Mouse (Mus musculus) liver, embryonic 14.5 days (tissue): ENCODE data around the gene Gm17364. TPM values are rescaled to one million over a fixed set of nuclear protein-coding genes. Genes with fewer than 3 reads are reported as not detected.

Source experiments
- ATAC-seq: fragments of 200-750 bp; cut with Nextera tagmentation; 2 replicates; pipeline ENCODE4 v1.8.0; 2017; ENCODE audit warnings: moderate number of reproducible peaks, mild to moderate bottlenecking, moderate library complexity; ENCODE audit not compliant: insufficient read depth
- DNase-seq, 3 experiments: peaks; one replicate each; pipeline ENCODE4 v3.0.0-alpha.2; 2012 to 2013; ENCODE audit warnings: low read depth in 3 of 3, low spot score in 3 of 3
- H3K27ac ChIP-seq: fragments of 300-500 bp; sonication (generic); 2 replicates; pipeline ENCODE4 v1.5.1; 2014; ENCODE audit warnings: moderate library complexity, mild to moderate bottlenecking, control low read depth, inconsistent platforms
- H3K27me3 ChIP-seq: fragments of 300-500 bp; sonication (generic); 2 replicates; pipeline ENCODE4 v1.6.1; 2014; ENCODE audit warnings: mild to moderate bottlenecking, low read length, moderate library complexity; ENCODE audit not compliant: control insufficient read depth, insufficient read depth
- H3K36me3 ChIP-seq: fragments of 300-500 bp; sonication (generic); replicated peaks from 2 replicates; pipeline ENCODE4 v1.6.1; 2014; ENCODE audit warnings: low read depth; ENCODE audit not compliant: control insufficient read depth, insufficient read depth
- H3K4me1 ChIP-seq, 2 experiments: fragments of 200-500 bp in 1 of 2; fragments of 300-500 bp in 1 of 2; sonication (generic) in 1 of 2; replicated peaks; 2 replicates each; pipeline ENCODE4 v1.6.1; 2012 to 2014; ENCODE audit warnings: antibody characterized with exemption in 1 of 2, inconsistent platforms in 1 of 2, low read length in 1 of 2; ENCODE audit not compliant: control insufficient read depth in 2 of 2, insufficient read depth in 2 of 2
- H3K4me2 ChIP-seq: fragments of 300-500 bp; sonication (generic); 2 replicates; pipeline ENCODE4 v1.6.1; 2014; ENCODE audit warnings: low read depth, mild to moderate bottlenecking, control low read depth, moderate library complexity
- H3K4me3 ChIP-seq, 2 experiments: fragments of 200-500 bp in 1 of 2; fragments of 300-500 bp in 1 of 2; sonication (generic) in 1 of 2; 2 replicates each; pipeline ENCODE4 v1.5.1; 2012 to 2014; ENCODE audit warnings: low read depth in 2 of 2, low read length in 2 of 2, mild to moderate bottlenecking in 2 of 2, control low read depth in 1 of 2, inconsistent platforms in 1 of 2, moderate library complexity in 1 of 2; ENCODE audit not compliant: insufficient read depth in 1 of 2
- H3K9ac ChIP-seq: fragments of 300-500 bp; sonication (generic); replicated peaks from 2 replicates; pipeline ENCODE4 v1.6.1; 2014; ENCODE audit warnings: mild to moderate bottlenecking, control low read depth, moderate library complexity
- H3K9me3 ChIP-seq: fragments of 300-500 bp; sonication (generic); 2 replicates; pipeline ENCODE4 v1.6.1; 2016; ENCODE audit warnings: low read length, mixed read lengths; ENCODE audit not compliant: control insufficient read depth
- CTCF ChIP-seq: IDR thresholded peaks from 2 replicates; pipeline ENCODE4 v1.5.1; 2016; ENCODE audit warnings: antibody characterized with exemption, low read depth, control low read depth
- EP300 ChIP-seq: IDR thresholded peaks from 2 replicates; pipeline ENCODE4 v1.6.1; 2016; ENCODE audit warnings: antibody characterized with exemption, low read depth
- WGBS: fragments of 180-500 bp; shearing (Covaris S2); extraction: QIAGEN DNeasy Blood & Tissue Kit; methylation state at CpG from one replicate; pipeline ENCODE4 v1.1.7; 2014; ENCODE audit not compliant: insufficient replicate concordance; 5-methylcytosine and 5-hydroxymethylcytosine counted together
- polyA plus RNA-seq, 2 experiments: library from polyadenylated mRNA; depleted of rRNA in 1 of 2; stranded (reverse) in 1 of 2; unstranded in 1 of 2; fragments of >200 nt; fragmentation: Nextera tagmentation in 1 of 2; extraction: Ambion mirVana in 1 of 2; gene quantifications; 2 replicates each; pipeline versions ENCODE4 v1.2.1 to v1.2.3; 2012 to 2014

Gene Gm17364
- polyA plus RNA-seq, 2 experiments = not detected

GRCm38 (mm10) chr13:41250318-41250981 lies 23.3 kb downstream of the Gm17364 start:
- peak overlapping the region; percentile 70 for H3K9ac ChIP-seq
- H3K27me3 ChIP-seq = no peaks in the 10 kb centered on the region
- H3K27ac ChIP-seq = peak overlapping the region; percentile 49
- TF ChIP-seq EP300 (no peak; the same call in 1 of the 2 replicates), CTCF (no peak; the same call in 1 of the 2 replicates)
- peak overlapping the region; percentile 79 to 85 for H3K4me3 ChIP-seq
- H3K4me1 ChIP-seq = peaks cover 9% of the 10 kb centered on the region in 2 experiments
- no peaks in the 10 kb centered on the region for H3K9me3 ChIP-seq
- ATAC-seq (no peak), DNase-seq (no peak)
- H3K4me2 ChIP-seq = peak overlapping the region; percentile 92
- no peaks in the 10 kb centered on the region for H3K36me3 ChIP-seq
- under 1% methylated on average over 27 of the region's 27 CpGs for WGBS

- H3K4me2 ChIP-seq = peak within 1 kb of the TSS; percentile 92
- no peaks in the 10 kb centered on the region for H3K27me3 ChIP-seq
- no peaks in the 10 kb centered on the region for H3K36me3 ChIP-seq
- peak within 1 kb of the TSS; percentile 79 to 85 for H3K4me3 ChIP-seq
- peak within 1 kb of the TSS; percentile 70 for H3K9ac ChIP-seq
- under 1% methylated on average over 65 of the region's 78 CpGs for WGBS
- no peak for TF ChIP-seq EP300
- TF ChIP-seq CTCF = no peak; the same call in 1 of the 2 replicates
- ATAC-seq (peak; percentile 97), DNase-seq (peak; percentile 90 to 93 (median 92))
- peaks cover 9% of the 10 kb centered on the region in 2 experiments for H3K4me1 ChIP-seq
- peak within 1 kb of the TSS; percentile 49 for H3K27ac ChIP-seq
- H3K9me3 ChIP-seq = no peaks in the 10 kb centered on the region
Observed at GRCm38 (mm10) chr13:41249538-41250317, 24.0 kb downstream of the Gm17364 start, which contains the start of gene Smim13. Smim13 (plus strand) TSS chr13:41249844.

GRCm38 (mm10) chr13:41248751-41249520 lies 24.8 kb downstream of the Gm17364 start:
- ATAC-seq (peak; percentile 62), DNase-seq (peak; percentile 67 to 79 (median 69))
- WGBS = 41% methylated on average over 12 of the region's 12 CpGs
- Histone ChIP-seq H3K27ac (peak overlapping the region; percentile 4), H3K4me3 (peak overlapping the region; percentile 56 to 79), H3K9me3 (no peaks in the 10 kb centered on the region), H3K36me3 (no peaks in the 10 kb centered on the region), H3K4me2 (peak overlapping the region; percentile 92), H3K4me1 (peaks cover 9% of the 10 kb centered on the region in 2 experiments), H3K27me3 (no peaks in the 10 kb centered on the region), H3K9ac (peak overlapping the region; percentile 29)
- peak; percentile 70 for TF ChIP-seq EP300
- no peak for TF ChIP-seq CTCF

- DNase-seq (no peak), ATAC-seq (no peak)
- Histone ChIP-seq H3K36me3 (no peaks in the 10 kb centered on the region), H3K9me3 (no peaks in the 10 kb centered on the region), H3K4me3 (no peak overlapping the region), H3K27me3 (no peaks in the 10 kb centered on the region), H3K4me1 (peaks cover 3 to 6% of the 10 kb centered on the region in 2 experiments; a peak in 2 of 4 replicates), H3K4me2 (no peak overlapping the region), H3K27ac (no peak overlapping the region), H3K9ac (no peak overlapping the region)
- 42% methylated on average over 6 of the region's 6 CpGs for WGBS
- TF ChIP-seq EP300 (no peak), CTCF (no peak)
Observed at GRCm38 (mm10) chr13:41244306-41244830, 29.4 kb downstream of the Gm17364 start.
